Mouse (Mus musculus) macrophage (primary cell): ENCODE measurements at regions not wholly inside any gene's neighbourhood (a gene's known extent, or its start where the extent isn't known, plus 50 kb on each side); places are given as distances from the start of the nearest gene placed in this dataset.

ENCODE experiments used
- H3K27ac ChIP-seq: fragments of 350-480 bp; formaldehyde crosslinking; 2 replicates; pipeline ENCODE4 v1.9.0; 2021
- H3K36me3 ChIP-seq: fragments of 350-480 bp; formaldehyde crosslinking; 2 replicates; pipeline ENCODE4 v1.9.0; 2021; ENCODE audit errors: inconsistent target
- H3K4me3 ChIP-seq: fragments of 350-480 bp; formaldehyde crosslinking; 2 replicates; pipeline ENCODE4 v1.9.0; 2021; ENCODE audit errors: inconsistent target
- H3K79me2 ChIP-seq: fragments of 350-480 bp; formaldehyde crosslinking; 2 replicates; pipeline ENCODE4 v1.9.0; 2021; ENCODE audit errors: inconsistent target
- WGBS: methylation state at CpG from one replicate; pipeline ENCODE4 v1.1.7; 2026; ENCODE audit warnings: inconsistent platforms; ENCODE audit not compliant: missing documents; 5-methylcytosine and 5-hydroxymethylcytosine counted together

GRCm38 (mm10) chr4:131461728-131462127, 376.4 kb downstream of the Ptpru start:
- H3K27ac ChIP-seq = no peak overlapping the region
- H3K79me2 ChIP-seq = no peaks in the 10 kb centered on the region
- no peak overlapping the region for H3K4me3 ChIP-seq
- H3K36me3 ChIP-seq = no peaks in the 10 kb centered on the region
- WGBS = 74% methylated on average over 6 of the region's 7 CpGs

DNA sequence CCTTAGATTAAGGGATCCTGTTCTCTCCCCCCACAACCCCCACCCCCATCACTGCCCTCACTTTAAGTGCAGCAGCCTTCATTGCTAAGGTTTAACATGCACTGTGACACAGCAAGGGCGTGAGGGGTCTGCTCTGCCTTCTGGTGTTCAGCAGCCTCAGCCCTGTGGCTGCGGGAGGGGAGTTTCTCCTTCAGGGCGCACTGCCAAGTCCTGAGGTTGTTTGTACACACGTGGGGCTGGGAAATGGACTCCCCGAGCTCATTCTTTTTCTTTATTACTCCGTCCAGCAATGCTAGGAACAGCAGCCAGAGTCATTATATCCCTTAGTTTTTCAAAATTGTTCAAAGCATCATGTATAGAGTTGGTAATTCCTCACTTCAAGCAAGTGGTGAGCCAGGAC, 363.1 kb downstream of the Ptpru start:
- H3K27ac ChIP-seq = no peak overlapping the region
- 79% methylated on average over 6 of the region's 6 CpGs for WGBS
- H3K4me3 ChIP-seq = no peak overlapping the region
- H3K36me3 ChIP-seq = no peaks in the 10 kb centered on the region
- H3K79me2 ChIP-seq = no peaks in the 10 kb centered on the region

DNA sequence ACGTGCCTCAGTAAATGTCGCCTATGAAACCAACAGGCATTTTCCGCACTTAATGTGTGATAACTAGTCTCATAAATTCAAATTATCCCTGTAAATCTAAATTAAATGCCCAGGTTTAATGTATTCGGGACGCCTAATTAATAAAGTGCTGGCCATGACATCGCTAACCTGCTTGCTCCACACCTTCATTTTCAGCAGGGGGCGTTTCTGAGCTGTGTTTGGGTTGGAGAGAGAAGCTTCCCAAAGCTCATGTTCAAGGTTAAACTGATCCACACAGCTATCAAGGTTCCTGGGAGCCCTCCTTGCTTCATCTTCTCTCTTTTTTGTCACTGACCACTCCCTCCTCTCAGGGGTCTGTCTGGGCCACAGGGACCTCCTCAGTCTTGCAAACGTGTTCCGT, 359.2 kb downstream of the Ptpru start:
- WGBS = 74% methylated on average over 9 of the region's 9 CpGs
- Histone ChIP-seq H3K79me2 (no peaks in the 10 kb centered on the region), H3K27ac (no peak overlapping the region), H3K36me3 (no peaks in the 10 kb centered on the region), H3K4me3 (no peak overlapping the region)

- H3K4me3 ChIP-seq = no peak overlapping the region
- WGBS = 67% methylated on average over 15 of the region's 15 CpGs
- H3K27ac ChIP-seq = no peak overlapping the region
- no peaks in the 10 kb centered on the region for H3K79me2 ChIP-seq
- no peaks in the 10 kb centered on the region for H3K36me3 ChIP-seq
These were observed 354.0 kb downstream of the Ptpru start for GRCm38 (mm10) chr4:131483958-131484605.

DNA sequence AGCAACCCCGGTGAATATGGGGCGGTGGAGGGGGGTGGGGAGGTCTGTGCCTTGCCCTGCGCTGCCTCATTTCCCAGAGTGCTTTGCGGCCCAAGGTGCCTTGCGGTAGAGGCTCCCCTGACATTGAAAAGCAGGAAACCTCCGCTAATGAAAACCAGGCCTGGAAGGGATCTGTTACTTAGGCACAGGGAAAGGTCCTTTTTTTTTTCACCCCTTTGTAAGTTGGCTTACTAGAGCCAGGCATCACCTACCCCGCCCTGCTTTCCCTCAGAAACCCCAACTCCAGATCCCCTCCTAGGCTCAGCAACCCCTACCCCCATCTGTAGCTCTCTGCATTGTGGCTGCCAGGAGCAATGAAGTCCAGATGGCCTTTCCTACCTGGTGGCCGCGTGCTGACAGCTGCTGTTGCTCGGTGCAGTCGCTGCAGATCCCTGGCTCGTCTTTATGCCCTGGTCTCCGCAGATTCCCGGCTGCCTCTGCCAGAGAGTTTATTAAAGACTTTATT, 353.4 kb downstream of the Ptpru start:
- no peaks in the 10 kb centered on the region for H3K79me2 ChIP-seq

GRCm38 (mm10) chr4:131485126-131485825, 352.8 kb downstream of the Ptpru start:
- Histone ChIP-seq H3K36me3 (no peaks in the 10 kb centered on the region), H3K27ac (no peak overlapping the region), H3K79me2 (no peaks in the 10 kb centered on the region), H3K4me3 (no peak overlapping the region)
- WGBS = 90% methylated on average over 13 of the region's 13 CpGs

More for the DNA sequence above, 353.4 kb downstream of the Ptpru start:
- WGBS = 67% methylated on average over 14 of the region's 14 CpGs
- H3K27ac ChIP-seq = no peak overlapping the region
- no peak overlapping the region for H3K4me3 ChIP-seq
- H3K36me3 ChIP-seq = no peaks in the 10 kb centered on the region

GRCm38 (mm10) chr4:131486821-131487220, 351.3 kb downstream of the Ptpru start:
- H3K4me3 ChIP-seq = no peak overlapping the region
- no peak overlapping the region for H3K27ac ChIP-seq
- WGBS = 21% methylated on average over 4 of the region's 4 CpGs
- no peaks in the 10 kb centered on the region for H3K79me2 ChIP-seq
- H3K36me3 ChIP-seq = no peaks in the 10 kb centered on the region

GRCm38 (mm10) chr4:131488246-131488645, 349.8 kb downstream of the Ptpru start:
- Histone ChIP-seq H3K27ac (no peak overlapping the region), H3K4me3 (no peak overlapping the region), H3K36me3 (no peaks in the 10 kb centered on the region), H3K79me2 (no peaks in the 10 kb centered on the region)
- WGBS = 37% methylated on average over 6 of the region's 6 CpGs

DNA sequence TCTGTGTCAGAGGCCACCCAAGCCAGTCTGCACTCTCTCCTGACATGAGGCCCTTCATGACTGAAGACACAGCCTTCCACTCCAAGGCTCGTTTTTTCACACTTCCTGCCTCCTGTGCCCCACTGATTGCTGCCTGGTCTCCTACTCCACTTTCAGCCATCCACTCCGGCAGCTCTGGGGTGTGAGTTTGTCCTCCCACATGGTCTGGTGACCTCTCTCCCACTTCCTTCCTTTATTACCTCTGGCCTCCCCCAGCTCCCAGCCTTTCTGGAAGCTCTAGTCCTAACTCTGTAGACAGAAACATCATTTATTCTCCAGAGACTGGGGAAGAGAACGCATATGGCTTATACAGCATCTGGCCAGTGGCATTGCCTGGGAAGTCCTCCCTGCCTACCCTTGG, 349.0 kb downstream of the Ptpru start:
- H3K79me2 ChIP-seq = no peaks in the 10 kb centered on the region
- WGBS = 18% methylated on average over 3 of the region's 3 CpGs
- H3K36me3 ChIP-seq = no peaks in the 10 kb centered on the region
- no peak overlapping the region for H3K27ac ChIP-seq
- H3K4me3 ChIP-seq = no peak overlapping the region

DNA sequence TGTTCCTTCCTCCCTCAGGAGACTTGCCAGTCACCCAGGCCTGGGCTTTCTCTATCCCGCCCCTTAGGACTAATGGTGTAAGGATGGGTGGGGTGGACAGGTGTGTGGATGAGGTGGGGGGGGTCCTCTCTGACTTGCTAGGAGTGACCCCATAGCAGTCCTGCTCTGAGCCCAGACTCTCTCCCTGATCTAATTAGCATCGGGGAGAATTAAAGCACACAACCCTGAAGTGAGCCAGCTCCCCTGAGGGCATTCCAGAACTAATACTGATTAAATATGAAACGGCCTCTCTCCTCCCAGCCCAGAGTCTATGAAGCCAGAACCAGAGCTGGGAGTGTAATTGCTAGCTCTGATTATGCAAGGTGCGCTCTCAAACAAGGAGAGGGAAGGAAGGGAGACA, 346.1 kb downstream of the Ptpru start:
- WGBS = 74% methylated on average over 4 of the region's 4 CpGs
- H3K27ac ChIP-seq = no peak overlapping the region

GRCm38 (mm10) chr4:131493726-131494125, 344.4 kb downstream of the Ptpru start:
- Histone ChIP-seq H3K4me3 (no peak overlapping the region), H3K36me3 (no peaks in the 10 kb centered on the region), H3K79me2 (no peaks in the 10 kb centered on the region), H3K27ac (no peak overlapping the region)
- 71% methylated on average over 4 of the region's 4 CpGs for WGBS

More for the DNA sequence above, 346.1 kb downstream of the Ptpru start:
- H3K79me2 ChIP-seq = no peaks in the 10 kb centered on the region
- no peak overlapping the region for H3K4me3 ChIP-seq
- H3K36me3 ChIP-seq = no peaks in the 10 kb centered on the region

GRCm38 (mm10) chr4:131496900-131497299, 341.2 kb downstream of the Ptpru start:
- Histone ChIP-seq H3K36me3 (no peaks in the 10 kb centered on the region), H3K27ac (no peak overlapping the region), H3K4me3 (no peak overlapping the region), H3K79me2 (no peaks in the 10 kb centered on the region)
- 67% methylated on average over 5 of the region's 5 CpGs for WGBS

- no peaks in the 10 kb centered on the region for H3K79me2 ChIP-seq
- H3K36me3 ChIP-seq = no peaks in the 10 kb centered on the region
- no peak overlapping the region for H3K4me3 ChIP-seq
- WGBS = 82% methylated on average over 10 of the region's 10 CpGs
- no peak overlapping the region for H3K27ac ChIP-seq
These were observed 337.0 kb downstream of the Ptpru start for GRCm38 (mm10) chr4:131500928-131501650.

GRCm38 (mm10) chr4:131508154-131508553, 329.9 kb downstream of the Ptpru start:
- Histone ChIP-seq H3K4me3 (no peak overlapping the region), H3K36me3 (no peaks in the 10 kb centered on the region), H3K27ac (no peak overlapping the region), H3K79me2 (no peaks in the 10 kb centered on the region)
- 71% methylated on average over 7 of the region's 7 CpGs for WGBS

DNA sequence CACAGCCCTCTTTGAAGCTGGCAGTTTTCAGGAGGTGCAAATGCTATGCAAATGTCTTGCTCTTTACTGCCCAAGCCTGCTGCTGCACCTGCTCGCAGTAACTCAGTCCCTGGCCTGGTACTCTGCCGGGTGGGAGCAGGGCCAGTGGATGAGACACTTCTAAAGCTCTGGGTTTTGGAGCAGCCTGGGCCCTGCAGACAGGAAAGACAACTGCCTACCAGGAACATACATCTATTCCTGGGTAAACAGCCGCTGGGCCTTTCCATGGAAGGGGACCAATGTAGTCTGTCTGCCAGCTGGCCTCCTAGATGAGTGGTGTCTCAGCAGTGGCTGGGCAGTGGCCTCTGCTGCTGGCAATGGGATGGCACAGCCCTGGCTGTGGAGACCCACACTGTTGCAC, 326.5 kb downstream of the Ptpru start:
- H3K36me3 ChIP-seq = no peaks in the 10 kb centered on the region
- 80% methylated on average over 3 of the region's 3 CpGs for WGBS
- H3K27ac ChIP-seq = no peak overlapping the region
- no peaks in the 10 kb centered on the region for H3K79me2 ChIP-seq
- no peak overlapping the region for H3K4me3 ChIP-seq
